Mouse (Mus musculus) heart, postnatal 0 days (tissue): ENCODE data around the gene Wwp2. TPM values are rescaled to one million over a fixed set of nuclear protein-coding genes. Genes with fewer than 3 reads are reported as not detected.

ENCODE experiments used
- ATAC-seq: fragments of 200-750 bp; cut with Nextera tagmentation; 2 replicates; pipeline ENCODE4 v1.8.0; 2017; ENCODE audit warnings: low read depth, moderate number of reproducible peaks, moderate library complexity; ENCODE audit not compliant: insufficient read depth
- DNase-seq: peaks from one replicate; pipeline ENCODE4 v3.0.0-alpha.2; 2016; ENCODE audit warnings: low spot score
- H3K27ac ChIP-seq: fragments of 300-500 bp; sonication (generic); 2 replicates; pipeline ENCODE4 v1.5.1; 2014; ENCODE audit warnings: low read depth, mild to moderate bottlenecking
- H3K27me3 ChIP-seq: fragments of 300-500 bp; sonication (generic); 2 replicates; pipeline ENCODE4 v1.6.1; 2014; ENCODE audit warnings: low read length, mixed read lengths; ENCODE audit not compliant: control insufficient read depth, insufficient read depth
- H3K36me3 ChIP-seq: fragments of 300-500 bp; sonication (generic); replicated peaks from 2 replicates; pipeline ENCODE4 v1.6.1; 2014; ENCODE audit warnings: low read length, mixed read lengths; ENCODE audit not compliant: control insufficient read depth, insufficient read depth
- H3K4me1 ChIP-seq: fragments of 300-500 bp; sonication (generic); 2 replicates; pipeline ENCODE4 v1.6.1; 2014; ENCODE audit warnings: antibody characterized with exemption; ENCODE audit not compliant: control insufficient read depth, insufficient read depth
- H3K4me2 ChIP-seq: fragments of 300-500 bp; sonication (generic); 2 replicates; pipeline ENCODE4 v1.6.1; 2014; ENCODE audit warnings: low read depth, mild to moderate bottlenecking, low read length, moderate library complexity
- H3K4me3 ChIP-seq: fragments of 300-500 bp; sonication (generic); 2 replicates; pipeline ENCODE4 v1.5.1; 2014; ENCODE audit warnings: low read depth, low read length
- H3K9ac ChIP-seq: fragments of 300-500 bp; sonication (generic); replicated peaks from 2 replicates; pipeline ENCODE4 v1.6.1; 2014; ENCODE audit warnings: low read depth, low read length, mixed read lengths
- H3K9me3 ChIP-seq: fragments of 300-500 bp; sonication (generic); replicated peaks from 2 replicates; pipeline ENCODE4 v1.6.1; 2016; ENCODE audit warnings: low read length; ENCODE audit not compliant: control insufficient read depth
- CTCF ChIP-seq: IDR thresholded peaks from 2 replicates; pipeline ENCODE4 v1.5.1; 2016; ENCODE audit warnings: antibody characterized with exemption, control low read depth, low read depth
- EP300 ChIP-seq: IDR thresholded peaks from 2 replicates; pipeline ENCODE4 v1.6.1; 2016; ENCODE audit warnings: antibody characterized with exemption, low read depth
- WGBS: fragments of 180-500 bp; shearing (Covaris S2); extraction: QIAGEN DNeasy Blood & Tissue Kit; methylation state at CpG from one replicate; pipeline ENCODE4 v1.1.7; 2014; 5-methylcytosine and 5-hydroxymethylcytosine counted together
- polyA plus RNA-seq: library from polyadenylated mRNA; unstranded; fragments of >200 nt; fragmentation: Nextera tagmentation; extraction: Ambion mirVana; gene quantifications from 2 replicates; pipeline ENCODE4 v1.2.1, GENCODE M21; 2015
- total RNA-seq: library from RNA; depleted of rRNA; stranded (reverse); fragments of >200 nt; gene quantifications from 2 replicates; pipeline ENCODE4 v1.2.3, GENCODE M21; 2014; ENCODE audit warnings: low replicate concordance

Wwp2 gene
- total and polyA plus RNA-seq, 2 experiments from 2014 or later = 20.4 to 40.5 TPM

DNA sequence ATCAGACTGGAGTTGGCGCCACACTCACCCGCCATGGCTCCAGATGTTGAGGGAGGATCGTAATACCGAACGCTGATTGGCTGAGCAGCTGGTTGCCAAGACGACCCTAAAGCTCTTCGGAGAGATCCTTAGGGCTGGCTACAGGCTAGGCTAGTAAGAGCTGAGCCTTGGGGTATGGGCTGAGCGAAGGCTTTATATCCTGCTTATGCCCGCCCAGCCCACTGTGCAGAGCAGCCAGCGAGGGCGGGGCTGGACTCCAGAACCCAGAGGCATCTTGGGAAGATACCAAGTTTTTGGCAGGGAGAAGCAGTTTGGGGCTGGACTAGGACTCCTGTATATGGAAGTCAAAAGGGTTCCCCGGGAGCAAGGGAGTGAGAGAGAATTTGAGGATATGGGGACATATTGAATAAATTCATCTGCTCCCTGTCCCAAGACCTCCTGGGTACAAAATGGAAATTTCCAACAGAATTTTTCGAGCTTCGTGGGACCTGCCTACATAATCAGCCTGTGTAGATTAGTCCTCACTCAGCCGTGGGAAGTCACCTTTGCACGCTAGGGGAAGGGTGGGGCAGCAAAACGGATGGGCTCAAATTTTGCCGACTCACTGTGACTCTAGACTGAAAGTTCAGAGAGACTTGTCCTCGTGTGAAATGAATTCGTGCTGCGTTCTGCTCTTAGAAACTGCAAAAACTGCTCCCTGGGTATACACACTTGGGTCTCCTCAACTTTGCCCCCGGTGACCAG, 33.0 kb upstream of the Wwp2 start, which contains the start of gene Nqo1:
TSS of gene Nqo1 (minus strand) at position 169 of the 744 bp plus-strand sequence.
- WGBS = 12% methylated on average over 22 of the region's 22 CpGs

DNA sequence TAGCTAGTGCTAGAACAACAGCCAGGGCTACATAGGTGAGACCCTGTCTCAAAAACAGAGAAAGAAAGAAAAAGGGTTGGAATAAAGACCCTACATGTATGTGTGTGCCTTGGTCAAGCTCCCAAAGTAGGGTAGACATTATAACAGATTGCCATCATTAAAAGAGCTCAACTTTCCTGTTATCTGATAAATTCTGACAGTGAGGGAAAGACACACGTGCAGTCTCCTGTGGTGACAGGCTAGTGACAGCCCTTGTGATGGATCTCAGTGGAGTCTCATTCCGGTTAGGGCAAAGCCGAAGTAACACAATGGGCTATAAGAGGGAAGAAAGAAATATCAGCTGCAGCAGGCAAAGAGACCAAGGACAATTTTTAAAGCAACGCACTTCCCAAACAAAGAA, 32.1 kb upstream of the Wwp2 start:
- Histone ChIP-seq H3K9me3 (no peaks in the 10 kb centered on the region), H3K4me3 (no peak overlapping the region), H3K36me3 (no peaks in the 10 kb centered on the region; the same call in 1 of the 2 replicates), H3K27me3 (no peaks in the 10 kb centered on the region), H3K9ac (no peak overlapping the region), H3K4me2 (no peak overlapping the region), H3K4me1 (peaks cover 10% of the 10 kb centered on the region), H3K27ac (no peak overlapping the region)
- TF ChIP-seq EP300 (no peak), CTCF (no peak)
- DNase-seq = no peak
- 58% methylated on average over 4 of the region's 4 CpGs for WGBS
- no peak for ATAC-seq

More for the DNA sequence above, 33.0 kb upstream of the Wwp2 start, which contains the start of gene Nqo1:
- no peaks in the 10 kb centered on the region for H3K36me3 ChIP-seq
- H3K4me3 ChIP-seq = peak within 1 kb of the TSS; percentile 47
- H3K9ac ChIP-seq = peak within 1 kb of the TSS; percentile 47; the same call in 1 of the 2 replicates
- H3K4me2 ChIP-seq = peak within 1 kb of the TSS; percentile 64
- DNase-seq (peak; percentile 90), ATAC-seq (peak; percentile 95)
- peak within 1 kb of the TSS; percentile 60 for H3K27ac ChIP-seq
- no peaks in the 10 kb centered on the region for H3K9me3 ChIP-seq
- peaks cover 10% of the 10 kb centered on the region for H3K4me1 ChIP-seq
- TF ChIP-seq CTCF = no peak
- TF ChIP-seq EP300 = no peak
- H3K27me3 ChIP-seq = no peaks in the 10 kb centered on the region

DNA sequence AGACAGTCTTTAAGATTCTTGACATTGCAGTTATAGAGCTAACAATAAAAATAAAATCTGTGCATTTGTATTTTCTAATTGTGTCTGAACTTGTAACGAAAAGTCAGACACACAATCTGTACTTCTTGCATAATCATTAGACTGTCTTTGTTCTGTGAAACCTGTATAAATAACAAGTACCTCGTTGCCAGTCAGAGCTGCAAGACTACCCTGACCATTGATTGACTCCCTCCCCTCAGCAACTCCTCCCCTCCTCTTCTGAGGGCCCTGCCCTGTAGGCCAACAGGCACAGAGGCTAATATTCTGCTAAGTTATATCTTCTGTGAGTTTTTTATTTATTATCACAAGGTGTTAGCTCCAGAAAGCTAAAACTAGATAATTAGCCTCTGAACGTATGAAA, 30.2 kb upstream of the Wwp2 start:
- DNase-seq (no peak), ATAC-seq (no peak)
- no peak overlapping the region for H3K9ac ChIP-seq
- no peak overlapping the region for H3K27ac ChIP-seq
- no peak overlapping the region for H3K4me3 ChIP-seq
- WGBS = 60% methylated on average over 3 of the region's 3 CpGs
- H3K36me3 ChIP-seq = peaks cover 15% of the 10 kb centered on the region
- H3K27me3 ChIP-seq = no peaks in the 10 kb centered on the region
- no peak for TF ChIP-seq EP300
- no peak for TF ChIP-seq CTCF
- H3K9me3 ChIP-seq = no peaks in the 10 kb centered on the region
- peaks cover 10% of the 10 kb centered on the region for H3K4me1 ChIP-seq
- H3K4me2 ChIP-seq = no peak overlapping the region

DNA sequence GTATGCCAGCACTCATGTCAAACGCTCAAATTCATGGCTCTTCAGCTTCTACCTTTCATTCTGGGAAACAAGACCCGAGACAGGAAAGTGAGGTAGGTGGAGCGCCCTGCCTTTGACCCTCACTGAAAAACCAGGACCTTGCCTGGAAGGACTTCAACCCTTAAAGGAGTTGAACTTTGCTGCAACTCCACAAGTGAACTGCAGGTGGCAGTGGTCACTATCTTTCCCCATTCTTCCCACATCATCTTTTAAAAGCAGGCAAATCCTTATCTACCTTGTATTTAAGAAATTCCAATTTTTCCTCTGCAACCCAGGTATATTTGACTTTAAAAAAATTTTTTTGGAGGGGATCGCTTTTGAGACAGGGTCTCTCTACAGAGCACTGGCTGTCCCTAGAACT, 24.8 kb upstream of the Wwp2 start:
- no peaks in the 10 kb centered on the region for H3K9me3 ChIP-seq
- no peak overlapping the region for H3K4me3 ChIP-seq
- TF ChIP-seq CTCF (peak; percentile 60), EP300 (no peak)
- DNase-seq = peak; percentile 30
- H3K9ac ChIP-seq = no peak overlapping the region
- H3K36me3 ChIP-seq = peaks cover 68% of the 10 kb centered on the region
- ATAC-seq = no peak
- H3K27ac ChIP-seq = no peak overlapping the region
- no peaks in the 10 kb centered on the region for H3K4me1 ChIP-seq
- H3K27me3 ChIP-seq = no peaks in the 10 kb centered on the region
- 64% methylated on average over 4 of the region's 4 CpGs for WGBS
- H3K4me2 ChIP-seq = no peak overlapping the region

DNA sequence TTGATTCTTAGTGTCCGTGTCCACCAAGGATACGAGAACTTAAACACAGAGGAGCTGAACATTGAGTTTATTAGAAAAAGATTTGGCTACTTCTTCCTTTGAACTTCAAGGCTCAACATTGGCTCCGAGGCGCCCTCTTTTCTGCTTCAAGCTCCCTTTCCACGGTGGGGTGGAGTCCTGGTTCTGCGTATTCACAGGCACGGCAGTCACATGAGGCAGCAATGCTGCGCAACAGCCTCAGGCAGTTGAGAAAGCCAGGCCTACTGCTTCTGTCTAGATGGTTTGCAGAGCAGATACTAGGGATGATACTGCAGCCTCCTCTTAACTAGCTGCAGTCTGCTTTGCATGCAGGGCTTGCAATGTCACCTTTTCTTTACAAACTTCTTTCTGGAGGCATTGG, 23.6 kb upstream of the Wwp2 start:
- Histone ChIP-seq H3K27ac (no peak overlapping the region), H3K27me3 (no peaks in the 10 kb centered on the region), H3K9me3 (no peaks in the 10 kb centered on the region), H3K4me1 (no peaks in the 10 kb centered on the region), H3K9ac (no peak overlapping the region), H3K4me3 (no peak overlapping the region), H3K4me2 (no peak overlapping the region), H3K36me3 (peaks cover 77% of the 10 kb centered on the region)
- DNase-seq = no peak
- no peak for TF ChIP-seq EP300
- TF ChIP-seq CTCF = no peak
- WGBS = 89% methylated on average over 8 of the region's 8 CpGs
- ATAC-seq = no peak

DNA sequence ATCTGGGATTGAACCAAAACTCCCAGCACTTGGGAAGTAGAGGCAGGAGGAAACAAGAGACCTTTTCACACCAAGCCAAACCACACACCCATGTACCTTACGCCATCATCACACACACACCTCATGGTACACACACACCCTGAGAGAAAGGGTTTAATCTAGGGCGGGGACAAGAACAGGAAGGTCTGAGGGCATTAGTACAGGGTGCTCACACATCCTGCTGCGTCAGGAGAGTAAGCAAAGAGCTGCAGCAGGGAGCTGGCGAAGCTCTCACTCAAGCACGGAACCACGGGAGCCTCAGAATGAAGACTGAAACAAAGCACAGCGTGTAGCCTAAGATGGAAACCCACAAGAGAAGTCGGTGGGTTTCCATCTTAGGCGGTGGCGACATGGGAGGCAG, 22.3 kb upstream of the Wwp2 start:
- Histone ChIP-seq H3K9me3 (no peaks in the 10 kb centered on the region), H3K4me2 (no peak overlapping the region), H3K36me3 (peaks cover 90% of the 10 kb centered on the region), H3K9ac (no peak overlapping the region), H3K27me3 (no peaks in the 10 kb centered on the region), H3K4me3 (no peak overlapping the region), H3K4me1 (no peaks in the 10 kb centered on the region), H3K27ac (no peak overlapping the region)
- ATAC-seq = no peak
- WGBS = 85% methylated on average over 10 of the region's 10 CpGs
- DNase-seq = no peak
- TF ChIP-seq EP300 = no peak
- TF ChIP-seq CTCF = no peak
